Mouse (Mus musculus) stomach, postnatal 0 days (tissue): ENCODE measurements around the gene Cenpu. TPM values are rescaled to one million over a fixed set of nuclear protein-coding genes. Genes with fewer than 3 reads are reported as not detected.
A peak's percentile ranks its signal among the peaks of the same experiment; 100 is the strongest.

Source experiments
- ATAC-seq: fragments of 200-750 bp; cut with Nextera tagmentation; 2 replicates; pipeline ENCODE4 v1.8.0; 2017; ENCODE audit not compliant: low FRiP score, low TSS enrichment
- DNase-seq: peaks from one replicate; pipeline ENCODE4 v3.0.0-alpha.2; 2016; ENCODE audit warnings: low spot score
- H3K27ac ChIP-seq: fragments of 300-500 bp; sonication (generic); replicated peaks from 2 replicates; pipeline ENCODE4 v1.5.1; 2014; ENCODE audit warnings: mild to moderate bottlenecking, control low read depth
- H3K27me3 ChIP-seq: fragments of 300-500 bp; sonication (generic); 2 replicates; pipeline ENCODE4 v1.6.1; 2014; ENCODE audit warnings: low read length; ENCODE audit not compliant: control insufficient read depth, insufficient read depth
- H3K36me3 ChIP-seq: fragments of 300-500 bp; sonication (generic); 2 replicates; pipeline ENCODE4 v1.6.1; 2014; ENCODE audit warnings: low read length, mixed read lengths; ENCODE audit not compliant: control insufficient read depth, insufficient read depth
- H3K4me1 ChIP-seq: fragments of 300-500 bp; sonication (generic); replicated peaks from 2 replicates; pipeline ENCODE4 v1.6.1; 2014; ENCODE audit warnings: antibody characterized with exemption; ENCODE audit not compliant: control insufficient read depth, insufficient read depth
- H3K4me2 ChIP-seq: fragments of 300-500 bp; sonication (generic); replicated peaks from 2 replicates; pipeline ENCODE4 v1.6.1; 2014; ENCODE audit warnings: low read depth, mild to moderate bottlenecking, control low read depth, moderate library complexity
- H3K4me3 ChIP-seq: fragments of 300-500 bp; sonication (generic); 2 replicates; pipeline ENCODE4 v1.5.1; 2014; ENCODE audit warnings: low read depth, low read length, control low read depth
- H3K9ac ChIP-seq: fragments of 300-500 bp; sonication (generic); 2 replicates; pipeline ENCODE4 v1.6.1; 2014; ENCODE audit warnings: mild to moderate bottlenecking, low read length, control low read depth, mixed read lengths
- H3K9me3 ChIP-seq: fragments of 300-500 bp; sonication (generic); 2 replicates; pipeline ENCODE4 v1.6.1; 2016; ENCODE audit warnings: low read length; ENCODE audit not compliant: control insufficient read depth
- CTCF ChIP-seq: IDR thresholded peaks from 2 replicates; pipeline ENCODE4 v1.5.1; 2016; ENCODE audit warnings: antibody characterized with exemption, low read depth, mild to moderate bottlenecking, moderate library complexity
- EP300 ChIP-seq: optimal IDR thresholded peaks from 2 replicates; pipeline ENCODE3; 2016; ENCODE audit warnings: antibody characterized with exemption
- WGBS: fragments of 180-500 bp; shearing (Covaris S2); extraction: QIAGEN DNeasy Blood & Tissue Kit; methylation state at CpG from one replicate; pipeline ENCODE4 v1.1.7; 2014; 5-methylcytosine and 5-hydroxymethylcytosine counted together
- polyA plus RNA-seq: library from polyadenylated mRNA; unstranded; fragments of >200 nt; fragmentation: Nextera tagmentation; extraction: Ambion mirVana; gene quantifications from 2 replicates; pipeline ENCODE4 v1.2.1, GENCODE M21; 2015

The Cenpu gene
- polyA plus RNA-seq, 1 experiment from 2014 or later = 7.3 TPM

- H3K27me3 ChIP-seq = no peaks in the 10 kb centered on the region
- H3K4me3 ChIP-seq = no peak overlapping the region
- no peak overlapping the region for H3K4me2 ChIP-seq
- TF ChIP-seq CTCF = no peak
- TF ChIP-seq EP300 = no peak
- 65% methylated on average over 5 of the region's 5 CpGs for WGBS
- H3K36me3 ChIP-seq = no peaks in the 10 kb centered on the region
- H3K9ac ChIP-seq = no peak overlapping the region
- H3K27ac ChIP-seq = no peak overlapping the region
- H3K4me1 ChIP-seq = no peaks in the 10 kb centered on the region
- no peaks in the 10 kb centered on the region for H3K9me3 ChIP-seq
- ATAC-seq (no peak), DNase-seq (no peak)
Observed at GRCm38 (mm10) chr8:46603587-46603986, 51.8 kb downstream of the Cenpu start.

DNA sequence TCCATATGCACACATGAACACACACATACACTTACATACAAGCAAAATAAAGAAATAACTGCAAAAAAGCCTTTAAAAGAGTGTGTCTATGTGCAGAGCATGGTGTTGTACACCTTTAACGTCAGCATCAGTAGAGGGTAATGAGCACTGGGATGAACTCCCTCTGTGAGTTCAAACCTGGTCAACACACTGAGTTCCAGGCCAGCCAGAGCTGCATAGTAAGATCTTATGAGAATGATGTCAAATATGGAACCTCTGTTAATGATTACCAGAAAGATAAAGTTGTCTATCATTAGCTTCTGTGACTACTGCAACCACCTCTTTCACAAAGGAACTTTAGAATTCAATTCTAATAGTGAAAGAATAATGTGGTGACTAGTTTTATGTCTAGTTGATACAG, 55.1 kb downstream of the Cenpu start:
- H3K27ac ChIP-seq = no peak overlapping the region
- H3K4me2 ChIP-seq = no peak overlapping the region
- H3K27me3 ChIP-seq = no peaks in the 10 kb centered on the region
- no peak for DNase-seq
- no peak overlapping the region for H3K4me3 ChIP-seq
- H3K9me3 ChIP-seq = no peaks in the 10 kb centered on the region
- 67% methylated on average over 1 of the region's 1 CpGs for WGBS
- H3K9ac ChIP-seq = no peak overlapping the region
- 0 out of 2 replicates have a peak, but pooled peaks have one; percentile 67 for ATAC-seq
- H3K36me3 ChIP-seq = no peaks in the 10 kb centered on the region
- H3K4me1 ChIP-seq = no peaks in the 10 kb centered on the region
- TF ChIP-seq EP300 = no peak

DNA sequence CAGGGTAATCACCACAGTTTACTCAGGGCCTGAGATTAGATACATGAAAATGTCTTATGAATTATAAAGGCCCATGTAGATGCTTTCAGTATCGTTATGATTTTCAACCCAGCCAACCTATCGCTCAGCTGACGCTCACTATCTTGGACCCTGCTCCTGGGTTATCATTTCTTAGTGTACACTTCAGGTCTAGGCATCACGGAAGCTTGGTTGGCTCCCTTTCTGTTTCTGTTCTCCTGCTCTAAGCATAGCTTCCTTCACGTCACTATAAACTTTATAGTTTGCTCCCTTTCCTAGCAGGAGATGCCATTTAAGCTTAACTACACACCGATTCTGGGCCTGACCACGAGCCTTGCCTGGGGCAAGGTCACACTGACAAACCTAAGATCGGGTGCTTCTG, 59.7 kb downstream of the Cenpu start:
- no peak overlapping the region for H3K4me3 ChIP-seq
- ATAC-seq = peak; percentile 76
- no peak overlapping the region for H3K4me2 ChIP-seq
- H3K9me3 ChIP-seq = no peaks in the 10 kb centered on the region
- no peaks in the 10 kb centered on the region for H3K27me3 ChIP-seq
- DNase-seq = peak; percentile 23
- no peak overlapping the region for H3K9ac ChIP-seq
- H3K4me1 ChIP-seq = no peaks in the 10 kb centered on the region
- H3K27ac ChIP-seq = no peak overlapping the region
- no peaks in the 10 kb centered on the region for H3K36me3 ChIP-seq
- TF ChIP-seq EP300 (no peak), CTCF (no peak)
- 72% methylated on average over 8 of the region's 8 CpGs for WGBS

GRCm38 (mm10) chr8:46612913-46613312, 61.1 kb downstream of the Cenpu start:
- Histone ChIP-seq H3K4me1 (no peaks in the 10 kb centered on the region), H3K4me2 (no peak overlapping the region), H3K9me3 (no peaks in the 10 kb centered on the region), H3K27me3 (no peaks in the 10 kb centered on the region), H3K36me3 (no peaks in the 10 kb centered on the region), H3K9ac (no peak overlapping the region), H3K27ac (no peak overlapping the region), H3K4me3 (no peak overlapping the region)
- no peak for TF ChIP-seq CTCF
- no peak for TF ChIP-seq EP300
- ATAC-seq (no peak), DNase-seq (no peak)
- WGBS = 68% methylated on average over 4 of the region's 4 CpGs

GRCm38 (mm10) chr8:46613377-46613776, 61.5 kb downstream of the Cenpu start:
- Histone ChIP-seq H3K4me3 (no peak overlapping the region), H3K9ac (no peak overlapping the region), H3K27ac (no peak overlapping the region), H3K27me3 (no peaks in the 10 kb centered on the region), H3K4me2 (no peak overlapping the region), H3K9me3 (no peaks in the 10 kb centered on the region), H3K4me1 (no peaks in the 10 kb centered on the region), H3K36me3 (no peaks in the 10 kb centered on the region)
- WGBS = 34% methylated on average over 4 of the region's 4 CpGs
- no peak for TF ChIP-seq EP300
- TF ChIP-seq CTCF = no peak
- DNase-seq = no peak
- no peak for ATAC-seq

DNA sequence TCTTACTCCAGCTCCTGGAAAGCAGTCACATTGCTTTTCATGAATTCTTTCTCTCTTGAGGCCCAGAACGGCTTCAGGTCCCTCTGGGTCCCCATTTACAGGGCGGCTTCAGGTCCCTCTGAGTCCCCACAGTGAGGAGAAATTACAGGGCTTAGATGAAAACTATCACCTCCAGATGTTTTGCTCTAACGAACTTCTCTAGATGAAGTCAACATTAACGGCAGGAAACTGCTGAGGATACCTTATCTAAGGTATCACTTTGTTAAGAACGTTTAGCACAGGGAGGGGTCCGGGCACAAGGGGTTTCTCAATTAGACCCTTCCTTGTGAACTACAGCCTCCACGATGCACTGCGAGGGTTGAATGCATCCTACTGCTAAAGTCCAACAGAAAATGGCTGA, 64.1 kb downstream of the Cenpu start:
- WGBS = 83% methylated on average over 8 of the region's 8 CpGs
- H3K36me3 ChIP-seq = no peaks in the 10 kb centered on the region
- no peak overlapping the region for H3K27ac ChIP-seq

More for the DNA sequence above, 64.1 kb downstream of the Cenpu start:
- no peak overlapping the region for H3K9ac ChIP-seq
- 0 out of 2 replicates have a peak overlapping the region, but pooled peaks have one; percentile 0 for H3K4me2 ChIP-seq
- no peaks in the 10 kb centered on the region; the same call in 1 of the 2 replicates for H3K4me1 ChIP-seq
- H3K27me3 ChIP-seq = no peaks in the 10 kb centered on the region
- H3K4me3 ChIP-seq = no peak overlapping the region
- TF ChIP-seq CTCF (no peak), EP300 (no peak)
- no peaks in the 10 kb centered on the region for H3K9me3 ChIP-seq
- no peak for DNase-seq
- ATAC-seq = no peak
